Mouse (Mus musculus): ENCODE results near the gene Scamp2. TPM values are rescaled to one million over a fixed set of nuclear protein-coding genes. Genes with fewer than 3 reads are reported as not detected.
A peak's percentile ranks its signal among the peaks of the same experiment; 100 is the strongest.

Scamp2 gene
- total and polyA plus RNA-seq, 3 experiments, result 25.7 to 43.9 (median 26.7) TPM

GRCm38 (mm10) chr9:57550126-57550862 lies 10.4 kb upstream of the Scamp2 start:
- H3K4me3 ChIP-seq, result no peak overlapping the region
- H3K4me1 ChIP-seq (ENCODE audit: control insufficient read depth, insufficient read depth, low read length), result peaks cover 15% of the 10 kb centered on the region
- DNase-seq, result peak; percentile 60 to 77
- intact Hi-C loops (cut with DNase I), result no loop called here
- H3K9ac ChIP-seq (ENCODE audit: low read depth, low read length), result 0 out of 2 replicates have a peak overlapping the region, but pooled peaks have one; percentile 43
- H3K27me3 ChIP-seq (ENCODE audit: control insufficient read depth, insufficient read depth, low read length), result no peaks in the 10 kb centered on the region
- no peaks in the 10 kb centered on the region; the same call in 1 of the 2 replicates for H3K79me2 ChIP-seq (replicated peaks; ENCODE audit: control insufficient read depth, insufficient read depth, low read length)
- TF ChIP-seq POLR2A (IDR thresholded peaks at IDR 0.05; ENCODE audit: insufficient read depth, low read depth, low read length) (peak; percentile 43), CTCF (IDR thresholded peaks at IDR 0.05) (no peak), EP300 (IDR thresholded peaks at IDR 0.05; ENCODE audit: insufficient read depth, low read depth, low read length) (peak; percentile 63; the same call in 1 of the 2 replicates)
- peak overlapping the region; percentile 61 for H3K27ac ChIP-seq
- 50% methylated on average over 11 of the region's 11 CpGs for WGBS
- peaks cover 4% of the 10 kb centered on the region; the same call in 1 of the 2 replicates for H3K36me3 ChIP-seq (ENCODE audit: control insufficient read depth, insufficient read depth, low read length)

- 1% methylated on average over 28 of the region's 28 CpGs for WGBS
- Histone ChIP-seq H3K79me2 (replicated peaks; ENCODE audit: control insufficient read depth, insufficient read depth, low read length) (no peaks in the 10 kb centered on the region; the same call in 1 of the 2 replicates), H3K36me3 (ENCODE audit: control insufficient read depth, insufficient read depth, low read length) (peaks cover 4% of the 10 kb centered on the region; the same call in 1 of the 2 replicates), H3K27me3 (ENCODE audit: control insufficient read depth, insufficient read depth, low read length) (no peaks in the 10 kb centered on the region), H3K27ac (peak within 1 kb of the TSS; percentile 81), H3K9ac (ENCODE audit: low read depth, low read length) (peak within 1 kb of the TSS; percentile 88), H3K4me3 (peak within 1 kb of the TSS; percentile 73), H3K4me1 (ENCODE audit: control insufficient read depth, insufficient read depth, low read length) (peaks cover 12% of the 10 kb centered on the region)
- DNase-seq, result peak; percentile 79 to 82
- intact Hi-C loops (cut with DNase I), result no loop called here
- TF ChIP-seq CTCF (IDR thresholded peaks at IDR 0.05) (no peak), POLR2A (IDR thresholded peaks at IDR 0.05; ENCODE audit: insufficient read depth, low read depth, low read length) (peak; percentile 88), EP300 (IDR thresholded peaks at IDR 0.05; ENCODE audit: insufficient read depth, low read depth, low read length) (0 out of 2 replicates have a peak, but pooled peaks have one; percentile 28)
Measured at GRCm38 (mm10) chr9:57552139-57552887, 8.4 kb upstream of the Scamp2 start, which contains the start of gene Mpi. Gene Mpi (minus strand): TSS chr9:57552763.

- Histone ChIP-seq H3K79me2 (replicated peaks; ENCODE audit: control insufficient read depth, insufficient read depth, low read length) (no peaks in the 10 kb centered on the region; the same call in 1 of the 2 replicates), H3K36me3 (ENCODE audit: control insufficient read depth, insufficient read depth, low read length) (peaks cover 4% of the 10 kb centered on the region; the same call in 1 of the 2 replicates), H3K9ac (ENCODE audit: low read depth, low read length) (no peak overlapping the region), H3K4me3 (no peak overlapping the region), H3K4me1 (ENCODE audit: control insufficient read depth, insufficient read depth, low read length) (peaks cover 12% of the 10 kb centered on the region), H3K27ac (no peak overlapping the region; the same call in 1 of the 2 replicates), H3K27me3 (ENCODE audit: control insufficient read depth, insufficient read depth, low read length) (no peaks in the 10 kb centered on the region)
- 76% methylated on average over 11 of the region's 11 CpGs for WGBS
- intact Hi-C loops (cut with DNase I), result no loop called here
- no peak for TF ChIP-seq EP300 (IDR thresholded peaks at IDR 0.05; ENCODE audit: insufficient read depth, low read depth, low read length)
- DNase-seq, result no peak
Measured at GRCm38 (mm10) chr9:57553119-57553518, 7.6 kb upstream of the Scamp2 start.

DNA sequence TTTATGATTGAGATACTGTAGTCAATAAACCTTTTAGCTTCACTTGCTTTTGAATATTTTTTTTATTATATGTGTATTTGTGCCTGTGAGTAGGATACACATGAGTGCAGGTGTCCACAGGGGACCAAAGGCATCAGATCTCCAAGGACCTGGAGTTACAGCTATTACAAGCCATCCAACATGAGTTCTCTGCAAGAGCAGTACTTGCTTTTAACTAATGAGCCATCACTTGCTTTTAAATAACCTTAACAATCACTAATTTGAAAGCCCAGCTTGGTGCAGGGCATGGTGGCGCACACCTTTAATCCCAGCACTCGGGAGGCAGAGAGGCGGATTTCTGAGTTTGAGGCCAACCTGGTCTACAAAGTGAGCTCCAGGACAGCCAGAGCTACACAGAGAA lies 6.0 kb upstream of the Scamp2 start:
- Histone ChIP-seq H3K36me3 (ENCODE audit: control insufficient read depth, insufficient read depth, low read length) (peaks cover 4% of the 10 kb centered on the region; the same call in 1 of the 2 replicates), H3K27ac (no peak overlapping the region), H3K27me3 (ENCODE audit: control insufficient read depth, insufficient read depth, low read length) (no peaks in the 10 kb centered on the region), H3K4me1 (ENCODE audit: control insufficient read depth, insufficient read depth, low read length) (peaks cover 8% of the 10 kb centered on the region), H3K9ac (ENCODE audit: low read depth, low read length) (no peak overlapping the region), H3K4me3 (no peak overlapping the region), H3K79me2 (replicated peaks; ENCODE audit: control insufficient read depth, insufficient read depth, low read length) (no peaks in the 10 kb centered on the region; the same call in 1 of the 2 replicates)
- WGBS, result 80% methylated on average over 3 of the region's 3 CpGs
- DNase-seq, result no peak
- TF ChIP-seq POLR2A (IDR thresholded peaks at IDR 0.05; ENCODE audit: insufficient read depth, low read depth, low read length), result no peak
- TF ChIP-seq CTCF (IDR thresholded peaks at IDR 0.05), result no peak
- TF ChIP-seq EP300 (IDR thresholded peaks at IDR 0.05; ENCODE audit: insufficient read depth, low read depth, low read length), result no peak
- intact Hi-C loops (cut with DNase I), result no loop called here

- Histone ChIP-seq H3K9ac (ENCODE audit: low read depth, low read length) (no peak overlapping the region), H3K79me2 (replicated peaks; ENCODE audit: control insufficient read depth, insufficient read depth, low read length) (no peaks in the 10 kb centered on the region), H3K27me3 (ENCODE audit: control insufficient read depth, insufficient read depth, low read length) (no peaks in the 10 kb centered on the region), H3K4me1 (ENCODE audit: control insufficient read depth, insufficient read depth, low read length) (peaks cover 6% of the 10 kb centered on the region), H3K36me3 (ENCODE audit: control insufficient read depth, insufficient read depth, low read length) (no peaks in the 10 kb centered on the region), H3K4me3 (no peak overlapping the region), H3K27ac (no peak overlapping the region; the same call in 1 of the 2 replicates)
- TF ChIP-seq CTCF (IDR thresholded peaks at IDR 0.05) (no peak), POLR2A (IDR thresholded peaks at IDR 0.05; ENCODE audit: insufficient read depth, low read depth, low read length) (no peak)
- DNase-seq, result no peak
- intact Hi-C loops (cut with DNase I), result no loop called here
- 74% methylated on average over 3 of the region's 3 CpGs for WGBS
Measured at GRCm38 (mm10) chr9:57557215-57557614, 3.5 kb upstream of the Scamp2 start.

All from heart, adult 2 months (tissue).